Mouse (Mus musculus) forebrain, embryonic 13.5 days (tissue): Measurements from ENCODE around the gene Vpreb2. TPM values are rescaled to one million over a fixed set of nuclear protein-coding genes. Genes with fewer than 3 reads are reported as not detected.

Source experiments
- ATAC-seq: fragments of 200-750 bp; cut with Nextera tagmentation; 2 replicates; pipeline ENCODE4 v1.8.0; 2017
- H3K27ac ChIP-seq: fragments of 300-500 bp; sonication (generic); 2 replicates; pipeline ENCODE4 v1.5.1; 2015; ENCODE audit warnings: inconsistent platforms, mild to moderate bottlenecking, moderate library complexity
- H3K27me3 ChIP-seq: fragments of 300-500 bp; sonication (generic); 2 replicates; pipeline ENCODE4 v1.6.1; 2015; ENCODE audit warnings: mild to moderate bottlenecking, inconsistent platforms
- H3K36me3 ChIP-seq: fragments of 300-500 bp; sonication (generic); 2 replicates; pipeline ENCODE4 v1.6.1; 2015; ENCODE audit warnings: mild to moderate bottlenecking, inconsistent platforms; ENCODE audit not compliant: poor library complexity, severe bottlenecking
- H3K4me1 ChIP-seq: fragments of 300-500 bp; sonication (generic); 2 replicates; pipeline ENCODE4 v1.6.1; 2015; ENCODE audit warnings: inconsistent platforms
- H3K4me2 ChIP-seq: fragments of 300-500 bp; sonication (generic); 2 replicates; pipeline ENCODE4 v1.6.1; 2015; ENCODE audit warnings: inconsistent platforms, mild to moderate bottlenecking, moderate library complexity
- H3K4me3 ChIP-seq: fragments of 300-500 bp; sonication (generic); 2 replicates; pipeline ENCODE4 v1.5.1; 2015; ENCODE audit warnings: mild to moderate bottlenecking, inconsistent platforms
- H3K9ac ChIP-seq: fragments of 300-500 bp; sonication (generic); 2 replicates; pipeline ENCODE4 v1.6.1; 2015; ENCODE audit warnings: mild to moderate bottlenecking, inconsistent platforms
- H3K9me3 ChIP-seq: fragments of 300-500 bp; sonication (generic); replicated peaks from 2 replicates; pipeline ENCODE4 v1.6.1; 2016; ENCODE audit warnings: inconsistent platforms
- WGBS: fragments of 180-500 bp; shearing (Covaris S2); methylation state at CpG from one replicate; pipeline ENCODE4 v1.1.7; 2015; 5-methylcytosine and 5-hydroxymethylcytosine counted together
- polyA plus RNA-seq: library from polyadenylated mRNA; unstranded; fragments of >200 nt; fragmentation: Nextera tagmentation; extraction: Ambion mirVana; gene quantifications from 2 replicates; pipeline ENCODE4 v1.2.1, GENCODE M21; 2015

Gene Vpreb2
- polyA plus RNA-seq: not detected in 2 replicates

DNA sequence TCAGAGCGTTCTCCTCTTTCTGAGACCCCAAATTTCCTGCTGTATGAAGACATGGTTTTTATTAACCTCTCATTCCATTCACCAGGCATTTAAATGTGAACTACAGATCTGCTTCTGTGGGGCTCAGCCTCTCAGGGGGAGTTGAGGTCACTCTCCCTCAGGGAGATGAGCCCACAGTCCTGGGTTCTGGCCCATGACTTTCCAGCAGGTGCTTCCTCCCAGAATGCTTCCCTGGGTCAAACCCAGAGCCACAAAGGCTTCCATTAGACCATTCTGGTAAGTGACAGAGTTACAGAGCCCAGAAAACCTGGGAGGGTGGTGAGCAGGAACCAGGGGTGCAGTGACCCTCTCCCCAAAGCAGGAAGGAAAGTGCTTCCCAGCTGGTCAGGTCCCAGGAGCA lies at the start of gene Vpreb2:
Gene Vpreb2, plus strand, starts transcription at position 301 of the 400 bp plus-strand sequence.
- H3K27me3 ChIP-seq: no peaks in the 10 kb centered on the region
- H3K4me3 ChIP-seq: no peak within 1 kb of the TSS
- no peaks in the 10 kb centered on the region for H3K4me1 ChIP-seq
- no peak within 1 kb of the TSS for H3K27ac ChIP-seq
- WGBS: 65% methylated on average over 1 of the region's 1 CpGs
- H3K9ac ChIP-seq: no peak within 1 kb of the TSS
- H3K9me3 ChIP-seq: no peaks in the 10 kb centered on the region
- no peaks in the 10 kb centered on the region for H3K36me3 ChIP-seq
- no peak within 1 kb of the TSS for H3K4me2 ChIP-seq
- no peak for ATAC-seq

DNA sequence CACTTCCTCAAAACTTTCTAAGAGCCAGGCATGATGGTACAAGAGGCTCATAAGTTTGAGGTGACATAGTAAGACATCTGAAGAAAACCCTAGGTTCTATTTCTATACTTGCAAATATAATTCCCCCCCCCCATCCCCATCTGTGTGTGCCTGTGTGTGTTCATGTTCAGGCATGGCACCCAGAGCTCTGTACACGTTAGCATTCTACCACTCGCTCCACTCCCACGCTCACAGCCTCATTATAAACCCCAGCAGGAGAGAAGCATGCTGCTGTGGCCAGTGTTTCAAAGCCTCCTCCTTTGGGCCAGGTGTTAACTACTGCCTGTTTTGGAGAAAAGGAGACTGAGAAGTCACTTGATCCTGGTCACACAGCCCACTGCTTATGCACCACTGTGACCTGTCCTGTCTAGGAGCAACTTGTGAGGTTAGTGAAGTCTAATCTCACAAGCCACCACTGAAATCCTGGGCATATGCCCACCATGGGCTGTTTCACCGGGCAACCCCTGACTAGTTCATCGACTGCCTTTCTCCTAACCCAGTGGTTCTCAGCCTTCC lies 48.2 kb upstream of the Vpreb2 start:
- Histone ChIP-seq H3K36me3 (no peaks in the 10 kb centered on the region), H3K27ac (no peak overlapping the region), H3K27me3 (peaks cover 29% of the 10 kb centered on the region), H3K4me2 (no peak overlapping the region), H3K4me1 (peaks cover 9% of the 10 kb centered on the region), H3K4me3 (no peak overlapping the region), H3K9me3 (no peaks in the 10 kb centered on the region), H3K9ac (no peak overlapping the region)
- 73% methylated on average over 5 of the region's 5 CpGs for WGBS
- ATAC-seq: no peak

DNA sequence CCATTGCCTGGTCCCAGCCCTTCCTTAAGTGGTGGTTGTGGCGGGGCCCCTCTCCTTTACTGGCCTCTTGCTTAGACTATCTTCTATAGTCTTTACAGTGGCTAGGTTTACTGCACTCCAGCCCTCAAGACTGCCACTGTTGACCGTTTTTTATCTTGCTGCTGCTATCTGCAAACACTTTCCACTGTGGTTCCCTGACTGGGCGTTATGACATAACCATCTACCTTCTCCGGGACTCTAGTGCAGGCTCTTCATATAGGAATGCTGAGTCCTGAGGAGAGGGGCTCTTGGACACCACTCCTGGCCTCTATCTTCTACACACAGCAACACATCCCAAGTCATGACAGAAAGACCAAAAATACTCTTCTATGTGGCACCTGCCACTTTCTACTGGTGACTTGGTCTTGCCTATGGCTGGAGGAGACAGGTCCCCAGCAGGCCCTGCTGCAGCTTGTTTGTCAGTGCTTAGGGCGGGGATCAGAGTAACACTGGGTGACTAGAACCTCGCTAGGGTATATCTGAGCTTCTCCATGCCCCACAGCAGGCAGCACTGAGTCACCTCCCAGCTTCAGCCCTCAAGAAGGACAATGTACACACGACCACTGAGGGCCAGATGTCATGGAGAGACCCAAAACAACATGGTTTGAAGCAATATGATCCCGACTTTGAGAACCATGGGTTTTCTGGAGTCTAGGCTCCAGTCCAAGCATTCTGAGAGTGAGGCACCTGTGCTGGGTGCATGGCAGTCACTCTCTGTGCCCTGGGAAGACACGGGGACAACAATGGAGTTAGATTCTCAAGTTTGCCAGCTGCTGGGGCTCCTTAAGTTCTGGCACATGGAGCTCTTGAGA lies 46.4 kb upstream of the Vpreb2 start:
- no peak overlapping the region for H3K9ac ChIP-seq
- H3K27ac ChIP-seq: no peak overlapping the region
- H3K36me3 ChIP-seq: no peaks in the 10 kb centered on the region
- H3K27me3 ChIP-seq: peaks cover 38% of the 10 kb centered on the region
- no peak overlapping the region for H3K4me2 ChIP-seq
- 71% methylated on average over 9 of the region's 9 CpGs for WGBS
- H3K4me1 ChIP-seq: peaks cover 5% of the 10 kb centered on the region
- no peak overlapping the region for H3K4me3 ChIP-seq
- no peak for ATAC-seq
- H3K9me3 ChIP-seq: no peaks in the 10 kb centered on the region

DNA sequence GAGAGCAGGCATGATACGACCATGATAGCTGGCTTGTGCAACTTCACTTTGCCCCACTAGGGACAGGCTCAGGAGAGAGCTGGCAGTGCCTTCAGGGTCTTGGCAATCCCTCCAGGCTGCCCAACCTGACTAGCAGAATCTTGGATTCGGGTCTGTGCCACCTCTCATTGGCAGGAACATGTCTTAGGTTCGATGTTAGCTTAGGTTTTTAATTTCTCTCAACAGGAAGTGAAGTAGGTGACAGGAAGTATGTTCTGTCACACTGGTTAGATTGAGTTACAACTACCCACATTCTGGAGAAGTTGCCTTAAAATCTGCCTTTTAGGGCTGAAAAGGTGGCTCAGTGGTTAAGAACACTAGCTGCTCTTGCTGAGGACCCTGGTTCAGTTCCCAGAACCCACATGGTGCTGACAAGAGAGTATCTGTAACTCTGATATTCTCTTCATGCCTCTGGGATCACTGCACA lies 45.8 kb upstream of the Vpreb2 start:
- H3K27ac ChIP-seq: no peak overlapping the region
- 73% methylated on average over 3 of the region's 3 CpGs for WGBS
- H3K4me2 ChIP-seq: no peak overlapping the region
- ATAC-seq: no peak
- no peak overlapping the region for H3K4me3 ChIP-seq
- H3K9ac ChIP-seq: no peak overlapping the region
- H3K4me1 ChIP-seq: peaks cover 8% of the 10 kb centered on the region; the same call in 1 of the 2 replicates
- no peaks in the 10 kb centered on the region for H3K36me3 ChIP-seq
- H3K27me3 ChIP-seq: peaks cover 38% of the 10 kb centered on the region
- no peaks in the 10 kb centered on the region for H3K9me3 ChIP-seq

DNA sequence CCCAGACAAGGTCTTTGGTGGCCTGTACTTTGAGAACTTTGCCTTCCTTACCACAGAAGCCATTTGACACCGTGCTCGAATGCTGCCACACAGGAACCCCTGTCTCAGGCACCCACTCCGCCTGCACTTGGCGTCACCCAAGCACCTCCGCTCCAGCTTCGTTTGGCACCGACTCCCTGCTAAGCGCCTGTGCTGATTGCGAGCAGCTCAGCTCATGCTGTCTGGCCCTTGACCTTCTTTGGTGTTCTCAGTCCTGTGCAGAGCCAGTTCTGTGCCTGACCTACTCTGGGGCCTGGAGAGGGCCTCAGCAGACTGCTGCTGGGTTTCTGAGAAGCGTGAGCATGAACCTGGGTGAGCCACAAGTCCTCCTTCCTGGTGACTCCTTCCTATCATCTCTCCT lies 43.5 kb upstream of the Vpreb2 start:
- Histone ChIP-seq H3K9me3 (no peaks in the 10 kb centered on the region), H3K27ac (no peak overlapping the region), H3K4me3 (no peak overlapping the region), H3K4me1 (peaks cover 8% of the 10 kb centered on the region; the same call in 1 of the 2 replicates), H3K36me3 (no peaks in the 10 kb centered on the region), H3K9ac (no peak overlapping the region), H3K4me2 (no peak overlapping the region), H3K27me3 (peaks cover 30% of the 10 kb centered on the region)
- no peak for ATAC-seq
- WGBS: 80% methylated on average over 10 of the region's 10 CpGs

DNA sequence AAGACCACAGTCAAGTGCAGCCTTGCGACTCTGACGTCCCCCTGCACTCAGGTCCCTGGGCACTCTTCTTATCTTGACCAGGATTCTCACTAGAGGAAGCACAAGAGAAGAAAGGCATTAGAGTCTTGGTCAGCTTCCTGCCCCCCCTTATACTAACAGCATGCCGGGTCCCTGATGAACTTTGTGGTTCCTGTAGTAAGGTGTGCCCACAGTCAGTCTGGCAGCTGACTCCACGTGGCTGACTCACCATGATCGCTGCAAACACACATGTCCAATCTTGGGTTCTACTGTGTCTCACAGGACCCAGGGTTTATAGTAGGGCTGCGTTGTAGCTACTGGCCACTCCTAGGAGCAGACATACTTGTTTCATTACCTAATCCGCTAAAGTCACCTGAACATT lies 42.0 kb upstream of the Vpreb2 start:
- H3K4me1 ChIP-seq: peaks cover 8% of the 10 kb centered on the region; the same call in 1 of the 2 replicates
- WGBS: 87% methylated on average over 7 of the region's 7 CpGs
- H3K4me3 ChIP-seq: no peak overlapping the region
- no peaks in the 10 kb centered on the region for H3K9me3 ChIP-seq
- no peaks in the 10 kb centered on the region for H3K36me3 ChIP-seq
- ATAC-seq: no peak
- H3K9ac ChIP-seq: no peak overlapping the region
- H3K27ac ChIP-seq: no peak overlapping the region
- no peak overlapping the region for H3K4me2 ChIP-seq
- H3K27me3 ChIP-seq: peaks cover 23% of the 10 kb centered on the region

DNA sequence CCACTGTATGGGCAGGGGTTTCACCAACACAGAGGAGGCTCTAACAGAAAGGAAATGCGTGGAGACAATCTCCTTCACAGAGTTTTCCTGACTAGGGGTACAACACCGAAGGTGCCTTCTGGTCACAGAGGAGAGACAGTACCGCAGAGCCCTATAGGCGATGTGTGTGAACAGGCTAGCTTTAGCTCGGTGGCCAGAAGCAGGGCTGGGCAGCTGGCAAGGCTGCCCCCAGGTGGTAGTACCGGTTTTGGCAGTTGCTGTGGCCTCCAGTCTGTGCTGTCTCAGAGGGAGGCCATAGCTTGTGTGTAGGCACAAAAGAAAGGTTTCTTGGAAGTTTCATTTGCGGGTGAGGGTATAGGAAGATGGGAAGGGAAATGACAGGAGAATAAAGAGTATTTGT lies 41.4 kb upstream of the Vpreb2 start:
- Histone ChIP-seq H3K4me3 (no peak overlapping the region), H3K36me3 (no peaks in the 10 kb centered on the region), H3K27me3 (peaks cover 23% of the 10 kb centered on the region), H3K4me1 (peaks cover 8% of the 10 kb centered on the region; the same call in 1 of the 2 replicates), H3K4me2 (no peak overlapping the region; the same call in 1 of the 2 replicates), H3K9me3 (no peaks in the 10 kb centered on the region), H3K9ac (no peak overlapping the region), H3K27ac (no peak overlapping the region)
- peak; percentile 86 for ATAC-seq
- WGBS: 4% methylated on average over 7 of the region's 7 CpGs

DNA sequence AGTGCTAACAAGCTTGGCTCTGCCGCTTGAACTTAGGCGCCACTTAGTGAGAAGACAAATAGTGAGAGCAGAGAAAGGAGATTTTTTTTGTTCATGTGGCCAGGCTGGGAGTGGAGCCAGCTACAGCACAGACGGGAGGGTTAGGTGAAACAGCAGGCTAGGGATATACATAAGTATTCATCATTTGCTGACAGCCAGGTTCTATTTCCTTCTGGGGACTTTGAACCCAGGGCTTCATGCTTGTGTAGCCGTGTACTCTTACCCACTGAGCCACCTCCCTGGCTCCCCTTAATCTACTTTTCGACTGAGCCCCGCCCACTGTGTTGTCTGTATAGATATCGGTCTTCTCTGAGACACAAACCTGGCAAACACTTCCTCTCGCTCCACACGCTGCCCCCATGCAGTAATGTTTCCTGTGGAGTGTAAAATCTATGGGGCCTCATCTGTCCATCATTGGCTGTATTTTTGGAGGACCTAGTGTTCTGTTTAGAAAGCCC lies 40.9 kb upstream of the Vpreb2 start:
- Histone ChIP-seq H3K4me3 (no peak overlapping the region), H3K4me1 (peaks cover 8% of the 10 kb centered on the region; the same call in 1 of the 2 replicates), H3K9me3 (no peaks in the 10 kb centered on the region), H3K4me2 (no peak overlapping the region; the same call in 1 of the 2 replicates), H3K9ac (0 out of 2 replicates have a peak overlapping the region, but pooled peaks have one; percentile 1), H3K27ac (no peak overlapping the region), H3K36me3 (no peaks in the 10 kb centered on the region), H3K27me3 (peaks cover 21% of the 10 kb centered on the region)
- peak; percentile 30; the same call in 1 of the 2 replicates for ATAC-seq
- WGBS: 49% methylated on average over 9 of the region's 9 CpGs

DNA sequence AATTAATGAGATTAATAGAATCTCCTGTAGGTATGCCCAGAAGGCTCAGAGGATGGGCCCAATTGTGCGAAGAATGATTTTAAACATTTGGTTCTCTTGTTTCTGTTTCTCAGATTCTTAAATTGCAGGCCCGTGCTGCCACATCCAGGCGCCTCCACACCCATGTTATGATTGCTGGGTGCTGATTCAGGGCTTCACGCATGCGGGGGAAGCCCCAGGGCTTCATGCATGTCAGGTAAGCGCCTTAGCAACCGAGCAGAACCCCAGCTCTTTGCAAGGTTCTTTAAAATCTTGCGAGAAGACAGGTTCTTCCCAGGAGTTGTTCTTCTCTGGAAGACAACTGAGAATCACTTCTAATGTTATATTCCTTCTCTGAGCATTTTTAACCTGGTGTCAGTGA lies 36.8 kb upstream of the Vpreb2 start:
- no peaks in the 10 kb centered on the region for H3K27me3 ChIP-seq
- no peak overlapping the region for H3K27ac ChIP-seq
- 80% methylated on average over 8 of the region's 8 CpGs for WGBS
- H3K9ac ChIP-seq: no peak overlapping the region
- peaks cover 8% of the 10 kb centered on the region; the same call in 1 of the 2 replicates for H3K4me1 ChIP-seq
- no peak for ATAC-seq
- H3K36me3 ChIP-seq: no peaks in the 10 kb centered on the region
- no peak overlapping the region for H3K4me2 ChIP-seq
- no peak overlapping the region for H3K4me3 ChIP-seq
- no peaks in the 10 kb centered on the region for H3K9me3 ChIP-seq

DNA sequence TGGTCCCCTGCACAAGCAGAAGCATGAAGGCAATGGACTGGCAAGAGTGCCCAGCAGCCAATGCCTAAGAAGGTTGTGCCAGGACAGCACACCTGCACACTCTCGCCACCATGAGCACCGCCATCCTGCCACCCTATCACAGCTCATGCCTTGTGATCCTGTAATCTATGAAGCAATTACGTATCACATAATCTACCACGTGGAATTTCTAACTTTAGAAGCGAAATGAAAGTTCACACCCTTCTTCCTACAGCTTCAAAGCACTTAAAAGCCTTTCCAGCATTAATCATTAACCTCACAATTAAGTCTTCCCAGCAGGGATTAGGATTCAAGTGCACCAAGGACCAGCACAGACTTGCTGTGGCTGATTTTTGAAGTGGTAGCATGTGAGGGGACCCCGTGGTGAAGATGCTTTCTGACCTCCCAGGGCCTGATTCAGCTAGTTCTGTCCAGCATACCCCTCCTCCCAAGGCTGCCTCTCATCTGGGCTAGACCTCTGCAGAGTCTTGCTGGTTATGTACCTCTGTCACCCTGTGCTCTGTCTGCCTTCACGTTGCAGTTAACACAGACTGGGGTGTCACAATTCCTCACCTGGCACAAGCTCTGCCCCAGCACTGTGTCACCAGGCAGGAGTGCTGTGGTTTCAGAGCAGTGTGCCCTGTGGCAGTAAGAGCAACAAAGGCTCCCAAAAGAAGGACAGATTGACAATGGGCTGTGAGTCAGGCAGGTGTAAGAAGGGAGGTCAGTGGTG lies 35.0 kb upstream of the Vpreb2 start:
- no peaks in the 10 kb centered on the region for H3K27me3 ChIP-seq
- no peak overlapping the region for H3K4me3 ChIP-seq
- no peak overlapping the region for H3K4me2 ChIP-seq
- no peaks in the 10 kb centered on the region for H3K36me3 ChIP-seq
- no peaks in the 10 kb centered on the region for H3K9me3 ChIP-seq
- H3K4me1 ChIP-seq: peaks cover 16% of the 10 kb centered on the region
- 0 out of 2 replicates have a peak, but pooled peaks have one; percentile 10 for ATAC-seq
- 57% methylated on average over 7 of the region's 7 CpGs for WGBS
- H3K27ac ChIP-seq: no peak overlapping the region
- no peak overlapping the region for H3K9ac ChIP-seq

DNA sequence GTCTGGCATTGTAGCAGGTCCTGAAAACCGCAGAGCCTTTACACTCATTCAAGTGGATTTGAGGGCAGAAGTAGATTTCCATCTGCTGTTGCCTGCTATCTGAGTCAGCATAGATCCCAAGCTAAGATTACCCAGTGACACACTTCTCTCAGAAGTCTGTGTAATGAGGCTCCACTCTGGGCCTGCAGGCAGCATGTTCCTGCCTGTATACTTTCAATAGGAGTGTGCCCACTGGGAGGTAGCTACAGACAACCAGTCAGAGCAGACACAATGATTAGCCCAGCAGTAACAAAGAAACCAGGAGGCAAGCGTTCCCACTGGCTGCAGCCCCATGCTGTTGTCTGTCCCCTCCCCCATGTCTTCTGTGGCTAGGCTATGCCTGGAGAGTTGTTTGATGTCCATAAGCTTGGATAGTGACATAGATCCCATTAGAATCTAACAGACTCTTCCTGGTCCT lies 30.8 kb upstream of the Vpreb2 start:
- no peaks in the 10 kb centered on the region for H3K27me3 ChIP-seq
- 15% methylated on average over 2 of the region's 2 CpGs for WGBS
- no peak overlapping the region for H3K9ac ChIP-seq
- peak; percentile 87; the same call in 1 of the 2 replicates for ATAC-seq
- no peak overlapping the region for H3K4me3 ChIP-seq
- H3K4me1 ChIP-seq: peaks cover 17% of the 10 kb centered on the region
- H3K27ac ChIP-seq: peak overlapping the region; percentile 57
- no peaks in the 10 kb centered on the region for H3K36me3 ChIP-seq
- no peak overlapping the region for H3K4me2 ChIP-seq
- no peaks in the 10 kb centered on the region for H3K9me3 ChIP-seq
